Mouse (Mus musculus) CH12.LX (cell line): ENCODE results near the gene Zbtb21. TPM values are rescaled to one million over a fixed set of nuclear protein-coding genes. Genes with fewer than 3 reads are reported as not detected.
A peak's percentile ranks its signal among the peaks of the same experiment; 100 is the strongest.

Experiments
- DNase-seq: peaks from one replicate; pipeline ENCODE4 v3.0.0-alpha.2; 2013; ENCODE audit errors: extremely low read depth
- H3K27ac ChIP-seq: 2 replicates; pipeline ENCODE4 v1.5.1; 2012; ENCODE audit warnings: low read depth, mild to moderate bottlenecking, control low read depth, moderate library complexity; ENCODE audit not compliant: insufficient read depth
- H3K27me3 ChIP-seq: replicated peaks from 2 replicates; pipeline ENCODE3; 2012; ENCODE audit warnings: inconsistent platforms
- H3K36me3 ChIP-seq, 2 experiments: replicated peaks in 1 of 2; 2 replicates each; pipeline versions ENCODE3 to v1.6.1; 2012; ENCODE audit warnings: inconsistent platforms in 1 of 2, low read length in 1 of 2, mild to moderate bottlenecking in 1 of 2, mixed read lengths in 1 of 2, moderate library complexity in 1 of 2; ENCODE audit not compliant: control insufficient read depth in 1 of 2, insufficient read depth in 1 of 2
- H3K4me1 ChIP-seq, 2 experiments: 2 replicates each; pipeline ENCODE4 v1.6.1; 2012; ENCODE audit warnings: inconsistent platforms in 1 of 2, moderate library complexity in 1 of 2; ENCODE audit not compliant: insufficient read depth in 2 of 2, control insufficient read depth in 1 of 2
- H3K4me2 ChIP-seq: 2 replicates; pipeline ENCODE4 v1.6.1; 2012; ENCODE audit warnings: low read depth, mild to moderate bottlenecking, control low read depth; ENCODE audit not compliant: poor library complexity, insufficient read depth, severe bottlenecking
- H3K4me3 ChIP-seq, 3 experiments: fragments of 150-350 bp in 1 of 3; sonication (generic) in 1 of 3; replicated peaks in 1 of 3; 2 replicates each; pipeline versions ENCODE3 to v1.5.1; 2011 to 2012; ENCODE audit warnings: low read depth in 2 of 3, low read length in 2 of 3, mild to moderate bottlenecking in 2 of 3, moderate library complexity in 2 of 3, control low read depth in 1 of 3, improper control_type of control experiment in 1 of 3, inconsistent platforms in 1 of 3, mixed read lengths in 1 of 3; ENCODE audit not compliant: poor library complexity in 1 of 3
- H3K79me2 ChIP-seq: replicated peaks from 2 replicates; pipeline ENCODE4 v1.6.1; 2012; ENCODE audit warnings: mild to moderate bottlenecking, moderate library complexity; ENCODE audit not compliant: control insufficient read depth, poor library complexity, insufficient read depth, severe bottlenecking; ENCODE audit errors: extremely low read depth
- H3K9ac ChIP-seq: 2 replicates; pipeline ENCODE4 v1.6.1; 2012; ENCODE audit warnings: low read depth, mild to moderate bottlenecking, control low read depth, moderate library complexity; ENCODE audit not compliant: insufficient read depth
- H3K9me3 ChIP-seq: replicated peaks from 2 replicates; pipeline ENCODE3; 2012; ENCODE audit warnings: low read length, inconsistent platforms, mixed read lengths
- BHLHE40 ChIP-seq: IDR thresholded peaks from 2 replicates; pipeline ENCODE4 v1.6.1; 2011; ENCODE audit warnings: mild to moderate bottlenecking, low read depth, low read length, improper control_type of control experiment
- CHD1 ChIP-seq: IDR thresholded peaks from 2 replicates; pipeline ENCODE4 v1.6.1; 2012; ENCODE audit warnings: low read depth, low read length, improper control_type of control experiment, inconsistent platforms
- CHD2 ChIP-seq: IDR thresholded peaks from 2 replicates; pipeline ENCODE4 v1.6.1; 2011; ENCODE audit warnings: low read length, improper control_type of control experiment
- CTCF ChIP-seq, 2 experiments: IDR thresholded peaks in 1 of 2; conservative IDR thresholded peaks in 1 of 2; 2 replicates each; pipeline ENCODE4 v1.5.1; 2011 to 2012; ENCODE audit warnings: low read depth in 2 of 2, low read length in 2 of 2, improper control_type of control experiment in 1 of 2, inconsistent platforms in 1 of 2, mild to moderate bottlenecking in 1 of 2, moderate library complexity in 1 of 2
- ELF1 ChIP-seq: IDR thresholded peaks from 2 replicates; pipeline ENCODE4 v1.6.1; 2014; ENCODE audit warnings: low read depth, mild to moderate bottlenecking, inconsistent platforms, low read length, improper control_type of control experiment
- EP300 ChIP-seq: IDR thresholded peaks from 2 replicates; pipeline ENCODE4 v1.6.1; 2011; ENCODE audit warnings: low read length, improper control_type of control experiment
- ETS1 ChIP-seq: conservative IDR thresholded peaks from 2 replicates; pipeline ENCODE4 v1.6.1; 2012; ENCODE audit warnings: low read depth, mild to moderate bottlenecking, inconsistent platforms, low read length, improper control_type of control experiment, moderate library complexity
- GABPA ChIP-seq: IDR thresholded peaks from 2 replicates; pipeline ENCODE4 v1.6.1; 2012; ENCODE audit warnings: low read depth, low read length, improper control_type of control experiment, inconsistent platforms; ENCODE audit not compliant: insufficient replicate concordance
- HCFC1 ChIP-seq: IDR thresholded peaks from 2 replicates; pipeline ENCODE4 v1.6.1; 2012; ENCODE audit warnings: low read depth, mild to moderate bottlenecking, inconsistent platforms, low read length, improper control_type of control experiment
- IRF4 ChIP-seq: IDR thresholded peaks from 2 replicates; pipeline ENCODE4 v1.6.1; 2014; ENCODE audit warnings: low read depth, mild to moderate bottlenecking, inconsistent platforms, low read length, improper control_type of control experiment
- JUN ChIP-seq: IDR thresholded peaks from 2 replicates; pipeline ENCODE4 v1.6.1; 2011; ENCODE audit warnings: low read depth, mild to moderate bottlenecking, low read length, improper control_type of control experiment, moderate library complexity; ENCODE audit not compliant: insufficient read depth
- JUND ChIP-seq: conservative IDR thresholded peaks from 2 replicates; pipeline ENCODE4 v1.6.1; 2011; ENCODE audit warnings: low read depth, low read length, improper control_type of control experiment
- KAT2A ChIP-seq: IDR thresholded peaks from 2 replicates; pipeline ENCODE4 v1.6.1; 2012; ENCODE audit warnings: low read length, improper control_type of control experiment, inconsistent platforms; ENCODE audit not compliant: insufficient replicate concordance
- MAFK ChIP-seq: IDR thresholded peaks from 2 replicates; pipeline ENCODE4 v1.6.1; 2011; ENCODE audit warnings: low read length, improper control_type of control experiment; ENCODE audit not compliant: insufficient replicate concordance
- MAX ChIP-seq: IDR thresholded peaks from 2 replicates; pipeline ENCODE4 v1.6.1; 2011; ENCODE audit warnings: low read length, improper control_type of control experiment
- MAZ ChIP-seq: IDR thresholded peaks from 2 replicates; pipeline ENCODE4 v1.6.1; 2012; ENCODE audit warnings: low read depth, mild to moderate bottlenecking, inconsistent platforms, low read length, improper control_type of control experiment, moderate library complexity
- MEF2A ChIP-seq: IDR thresholded peaks from 2 replicates; pipeline ENCODE4 v1.6.1; 2014; ENCODE audit warnings: low read depth, mild to moderate bottlenecking, inconsistent platforms, low read length, improper control_type of control experiment, borderline replicate concordance
- MXI1 ChIP-seq: IDR thresholded peaks from 2 replicates; pipeline ENCODE4 v1.6.1; 2011; ENCODE audit warnings: mild to moderate bottlenecking, low read depth, low read length, improper control_type of control experiment
- MYC ChIP-seq: IDR thresholded peaks from 2 replicates; pipeline ENCODE4 v1.6.1; 2011; ENCODE audit warnings: low read depth, mild to moderate bottlenecking, improper control_type of control experiment, low read length
- NELFE ChIP-seq: IDR thresholded peaks from 2 replicates; pipeline ENCODE4 v1.6.1; 2011; ENCODE audit warnings: low read depth, low read length, improper control_type of control experiment
- NRF1 ChIP-seq: IDR thresholded peaks from 2 replicates; pipeline ENCODE4 v1.6.1; 2014; ENCODE audit warnings: low read depth, mild to moderate bottlenecking, inconsistent platforms, low read length, improper control_type of control experiment, moderate library complexity
- PAX5 ChIP-seq: IDR thresholded peaks from 2 replicates; pipeline ENCODE4 v1.6.1; 2012; ENCODE audit warnings: low read length, inconsistent platforms, mixed read lengths
- POLR2A ChIP-seq: IDR thresholded peaks from 2 replicates; pipeline ENCODE4 v1.6.1; 2011; ENCODE audit warnings: low read depth, mild to moderate bottlenecking, improper control_type of control experiment, low read length
- POLR2AphosphoS2 ChIP-seq: IDR thresholded peaks from 2 replicates; pipeline ENCODE4 v1.6.1; 2011; ENCODE audit warnings: low read depth, low read length, improper control_type of control experiment
- RAD21 ChIP-seq: IDR thresholded peaks from 2 replicates; pipeline ENCODE4 v1.6.1; 2011; ENCODE audit warnings: low read depth, mild to moderate bottlenecking, low read length, improper control_type of control experiment, moderate library complexity
- RCOR1 ChIP-seq: conservative IDR thresholded peaks from 2 replicates; pipeline ENCODE4 v1.6.1; 2012; ENCODE audit warnings: low read depth, mild to moderate bottlenecking, inconsistent platforms, low read length, improper control_type of control experiment
- SIN3A ChIP-seq: IDR thresholded peaks from 2 replicates; pipeline ENCODE4 v1.6.1; 2012; ENCODE audit warnings: low read length, improper control_type of control experiment, inconsistent platforms
- SMC3 ChIP-seq: IDR thresholded peaks from 2 replicates; pipeline ENCODE4 v1.6.1; 2011; ENCODE audit warnings: low read depth, low read length, improper control_type of control experiment
- TBP ChIP-seq: conservative IDR thresholded peaks from 2 replicates; pipeline ENCODE4 v1.6.1; 2011; ENCODE audit warnings: low read depth, low read length, improper control_type of control experiment
- TCF12 ChIP-seq: IDR thresholded peaks from 2 replicates; pipeline ENCODE4 v1.6.1; 2014; ENCODE audit warnings: low read depth, mild to moderate bottlenecking, inconsistent platforms, low read length, improper control_type of control experiment
- UBTF ChIP-seq: IDR thresholded peaks from 2 replicates; pipeline ENCODE4 v1.6.1; 2012; ENCODE audit warnings: low read depth, mild to moderate bottlenecking, inconsistent platforms, low read length, improper control_type of control experiment, moderate library complexity
- USF1 ChIP-seq: IDR thresholded peaks from 2 replicates; pipeline ENCODE4 v1.6.1; 2014; ENCODE audit warnings: low read depth, mild to moderate bottlenecking, inconsistent platforms, low read length, improper control_type of control experiment
- USF2 ChIP-seq: conservative IDR thresholded peaks from 2 replicates; pipeline ENCODE4 v1.6.1; 2011; ENCODE audit warnings: low read depth, low read length, improper control_type of control experiment
- ZC3H11A ChIP-seq: IDR thresholded peaks from 2 replicates; pipeline ENCODE4 v1.6.1; 2012; ENCODE audit warnings: low read depth, mild to moderate bottlenecking, inconsistent platforms, low read length, improper control_type of control experiment
- ZKSCAN1 ChIP-seq: IDR thresholded peaks from 2 replicates; pipeline ENCODE4 v1.6.1; 2012; ENCODE audit warnings: low read depth, inconsistent platforms, low read length, improper control_type of control experiment, borderline replicate concordance
- ZMIZ1 ChIP-seq: IDR thresholded peaks from 2 replicates; pipeline ENCODE4 v1.6.1; 2012; ENCODE audit warnings: low read depth, mild to moderate bottlenecking, inconsistent platforms, low read length, improper control_type of control experiment
- ZNF384 ChIP-seq: IDR thresholded peaks from 2 replicates; pipeline ENCODE4 v1.6.1; 2012; ENCODE audit warnings: low read depth, low read length, improper control_type of control experiment, inconsistent platforms
- dilution Hi-C: fragments of 300-500 bp; cut with MboI; formaldehyde crosslinking; loops from 2 replicates; pipeline ENCODE4 v1.14.3; 2020; ENCODE audit warnings: low sequenced_read_pairs; ENCODE audit not compliant: extremely low pct_unique_long_range_greater_than_20kb, extremely low pct_ligation_motif_present
- in situ Hi-C: fragments of 300-500 bp; cut with MboI; formaldehyde crosslinking; loops from 3 replicates; pipeline ENCODE4 v1.14.3; 2019; ENCODE audit warnings: low sequenced_read_pairs, low pct_ligation_motif_present, low pct_unique_long_range_greater_than_20kb, mixed read lengths
- polyA plus RNA-seq: library from polyadenylated mRNA; unstranded; fragments of >175 nt; gene quantifications from 2 replicates; pipeline ENCODE4 v1.2.1, GENCODE M21; 2012; ENCODE audit warnings: low read depth; ENCODE audit not compliant: insufficient read length
- total RNA-seq, 2 experiments: library from RNA; depleted of rRNA; stranded (reverse); fragments of 300-350 nt in 1 of 2; fragments of >200 nt in 1 of 2; gene quantifications; 2 replicates each; pipeline ENCODE4 v1.2.3; 2012 to 2014

Gene Zbtb21
- 18.3 and 24.8 TPM in 2 replicates for total RNA-seq (2012; rRNA removed)
- total RNA-seq (2014; rRNA removed), result 8.9 and 9.9 TPM in 2 replicates
- polyA plus RNA-seq, result 13.2 and 15.3 TPM in 2 replicates

- Histone ChIP-seq H3K4me1 (peaks cover 6 to 53% of the 10 kb centered on the region in 2 experiments), H3K79me2 (peaks cover 17% of the 10 kb centered on the region), H3K27me3 (no peaks in the 10 kb centered on the region), H3K9ac (peak within 1 kb of the TSS; percentile 84), H3K4me2 (peak within 1 kb of the TSS; percentile 82), H3K36me3 (peaks cover 10 to 20% of the 10 kb centered on the region in 2 experiments), H3K9me3 (no peaks in the 10 kb centered on the region), H3K27ac (peak within 1 kb of the TSS; percentile 91), H3K4me3 (peak within 1 kb of the TSS; percentile 68 to 83 (median 77))
- DNase-seq, result peak; percentile 97
- dilution Hi-C loops, result no loop called here
- in situ Hi-C loops, result no loop called here
- TF ChIP-seq TBP (peak; percentile 29; the same call in 1 of the 2 replicates), EP300 (peak; percentile 64; the same call in 1 of the 2 replicates), KAT2A (no peak), JUN (peak; percentile 89), GABPA (peak; percentile 98), RCOR1 (peak; percentile 79; the same call in 1 of the 2 replicates), MXI1 (peak; percentile 71), RAD21 (no peak; the same call in 1 of the 2 replicates), UBTF (no peak), NELFE (peak; percentile 97), JUND (peak; percentile 83), MAZ (no peak), MEF2A (peak; percentile 61; the same call in 1 of the 2 replicates), USF2 (no peak; the same call in 1 of the 2 replicates), PAX5 (no peak), ELF1 (peak; percentile 57; the same call in 1 of the 2 replicates), POLR2AphosphoS2 (peak; percentile 86), MAFK (0 out of 2 replicates have a peak, but pooled peaks have one; percentile 19), TCF12 (peak; percentile 86), NRF1 (peak; percentile 95), CHD1 (no peak), CTCF (conservative IDR thresholded peaks at IDR 0.05 in 1 of 2, IDR thresholded peaks at IDR 0.05 in 1 of 2; ENCODE audit: low read depth in 2 of 2, low read length in 2 of 2) (no peak), HCFC1 (peak; percentile 76), MAX (peak; percentile 83), POLR2A (peak; percentile 83), CHD2 (peak; percentile 36; the same call in 1 of the 2 replicates), BHLHE40 (peak; percentile 99), ZMIZ1 (peak; percentile 80; the same call in 1 of the 2 replicates), IRF4 (peak; percentile 55; the same call in 1 of the 2 replicates), MYC (peak; percentile 95), SMC3 (peak; percentile 4; the same call in 1 of the 2 replicates), ETS1 (peak; percentile 79), ZNF384 (peak; percentile 71), SIN3A (no peak; the same call in none of the 2 replicates), ZKSCAN1 (no peak), ZC3H11A (no peak), USF1 (peak; percentile 81)
Observed at GRCm38 (mm10) chr16:97962151-97962948, at the start of gene Zbtb21, which contains the start of gene C2cd2. Zbtb21 (minus strand) TSS chr16:97962622. C2cd2 (minus strand) TSS chr16:97962598.
